Mouse (Mus musculus) kidney, embryonic 16.5 days (tissue): ENCODE measurements around the gene Tubg2. TPM values are rescaled to one million over a fixed set of nuclear protein-coding genes. Genes with fewer than 3 reads are reported as not detected.
"Not testable (repeated sequence)": the region's sequence is repeated elsewhere in the genome, so short reads cannot be mapped to it uniquely, and the experiment has no call there.

Experiments
- ATAC-seq: fragments of 200-750 bp; cut with Nextera tagmentation; 2 replicates; pipeline ENCODE4 v1.8.0; 2017; ENCODE audit warnings: moderate TSS enrichment; ENCODE audit not compliant: low FRiP score, low TSS enrichment
- H3K27ac ChIP-seq: fragments of 300-500 bp; sonication (generic); 2 replicates; pipeline ENCODE4 v1.5.1; 2014; ENCODE audit warnings: low read length
- H3K27me3 ChIP-seq: fragments of 300-500 bp; sonication (generic); 2 replicates; pipeline ENCODE4 v1.6.1; 2014; ENCODE audit warnings: low read length, control low read depth, mixed read lengths; ENCODE audit not compliant: insufficient read depth
- H3K36me3 ChIP-seq: fragments of 300-500 bp; sonication (generic); 2 replicates; pipeline ENCODE4 v1.6.1; 2014; ENCODE audit warnings: low read length, control low read depth, mixed read lengths; ENCODE audit not compliant: insufficient read depth
- H3K4me1 ChIP-seq: fragments of 300-500 bp; sonication (generic); 2 replicates; pipeline ENCODE4 v1.6.1; 2014; ENCODE audit warnings: low read length, control low read depth, mixed read lengths; ENCODE audit not compliant: insufficient read depth
- H3K4me2 ChIP-seq: fragments of 300-500 bp; sonication (generic); replicated peaks from 2 replicates; pipeline ENCODE4 v1.6.1; 2014; ENCODE audit warnings: low read depth, low read length
- H3K4me3 ChIP-seq: fragments of 300-500 bp; sonication (generic); 2 replicates; pipeline ENCODE4 v1.5.1; 2014; ENCODE audit warnings: mild to moderate bottlenecking, low read length
- H3K9ac ChIP-seq: fragments of 300-500 bp; sonication (generic); replicated peaks from 2 replicates; pipeline ENCODE4 v1.6.1; 2014; ENCODE audit warnings: low read length
- H3K9me3 ChIP-seq: fragments of 300-500 bp; sonication (generic); 2 replicates; pipeline ENCODE4 v1.6.1; 2016; ENCODE audit warnings: low read length, control low read depth
- WGBS: fragments of 180-500 bp; shearing (Covaris S2); extraction: QIAGEN DNeasy Blood & Tissue Kit; methylation state at CpG from one replicate; pipeline ENCODE4 v1.1.7; 2014; 5-methylcytosine and 5-hydroxymethylcytosine counted together
- polyA plus RNA-seq: library from polyadenylated mRNA; unstranded; fragments of >200 nt; fragmentation: Nextera tagmentation; extraction: Ambion mirVana; gene quantifications from 2 replicates; pipeline ENCODE4 v1.2.1, GENCODE M21; 2015

Gene Tubg2
- polyA plus RNA-seq, 1 experiment from 2014 or later = 4.2 TPM

DNA sequence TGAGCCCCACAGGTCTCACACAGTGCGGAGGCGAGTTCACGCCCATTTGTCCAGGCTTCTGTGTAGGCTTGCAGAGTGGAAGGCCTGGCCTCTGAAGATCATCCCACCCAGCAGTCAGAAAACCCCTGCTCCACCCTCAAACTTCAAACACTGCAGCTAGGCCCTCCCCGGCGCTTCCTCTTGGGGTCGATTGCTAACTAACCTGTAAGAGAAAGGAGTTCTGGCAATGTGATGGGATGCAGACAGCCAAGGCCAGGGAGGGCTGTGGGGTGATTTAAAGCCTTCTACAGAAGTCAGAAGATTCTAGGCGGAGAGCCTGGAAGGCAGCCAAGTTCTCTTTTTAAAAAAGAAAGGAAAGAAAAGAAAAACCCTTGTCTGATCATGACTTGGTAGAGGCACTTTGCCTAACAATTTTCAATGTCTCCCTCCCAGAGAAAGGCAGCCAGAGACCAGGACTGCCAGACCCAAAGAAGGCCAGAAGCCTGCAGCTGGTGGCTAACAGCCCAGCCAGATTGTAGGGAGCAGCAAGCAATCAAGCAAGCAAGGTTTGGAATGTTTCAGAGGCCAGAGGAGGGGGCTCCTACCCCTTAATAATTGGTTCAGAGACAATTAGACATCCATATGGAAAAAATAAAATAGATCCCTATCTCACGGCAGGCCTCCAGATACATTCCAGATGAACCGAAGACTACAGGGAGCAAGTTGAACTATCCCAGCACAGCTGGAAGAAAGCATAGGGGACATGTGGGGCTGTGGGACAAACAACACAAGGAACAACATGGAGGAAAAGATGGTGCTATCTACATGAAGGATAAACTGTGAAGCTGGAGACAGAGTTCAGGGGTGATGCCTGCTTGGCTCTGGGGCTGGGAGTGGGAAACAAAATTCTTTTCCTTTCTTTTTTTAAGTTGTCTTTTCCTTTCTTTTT, 6.3 kb upstream of the Tubg2 start:
- Histone ChIP-seq H3K4me1 (peaks cover 18% of the 10 kb centered on the region), H3K36me3 (no peaks in the 10 kb centered on the region), H3K9me3 (no peaks in the 10 kb centered on the region), H3K27ac (peak overlapping the region; percentile 87), H3K4me2 (no peak overlapping the region), H3K4me3 (no peak overlapping the region), H3K9ac (peak overlapping the region; percentile 48), H3K27me3 (no peaks in the 10 kb centered on the region)
- 17% methylated on average over 9 of the region's 9 CpGs for WGBS
- ATAC-seq = peak; percentile 83

DNA sequence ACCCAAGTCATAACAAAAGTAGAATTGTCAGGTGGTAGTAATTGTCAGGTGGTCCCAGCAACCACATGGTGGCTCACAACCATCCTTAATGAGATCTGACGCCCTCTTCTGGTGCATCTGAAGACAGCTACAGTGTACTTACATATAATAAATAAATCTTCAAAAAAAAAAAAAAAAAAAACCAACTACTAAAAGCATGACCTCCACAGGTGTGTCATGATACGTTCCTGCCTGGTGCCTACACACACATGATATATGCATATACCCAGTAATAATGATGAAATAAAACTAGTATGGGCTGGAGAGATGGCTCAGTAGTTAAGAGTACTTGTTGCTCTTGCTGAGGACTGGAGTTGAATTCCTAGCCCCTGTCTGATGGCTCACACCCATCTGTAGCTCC, 4.6 kb upstream of the Tubg2 start:
- Histone ChIP-seq H3K4me3 (no peak overlapping the region), H3K4me2 (no peak overlapping the region), H3K27ac (no peak overlapping the region), H3K4me1 (peaks cover 26% of the 10 kb centered on the region), H3K36me3 (no peaks in the 10 kb centered on the region), H3K9me3 (no peaks in the 10 kb centered on the region), H3K9ac (no peak overlapping the region), H3K27me3 (no peaks in the 10 kb centered on the region)
- WGBS = 79% methylated on average over 2 of the region's 2 CpGs
- ATAC-seq = no peak

DNA sequence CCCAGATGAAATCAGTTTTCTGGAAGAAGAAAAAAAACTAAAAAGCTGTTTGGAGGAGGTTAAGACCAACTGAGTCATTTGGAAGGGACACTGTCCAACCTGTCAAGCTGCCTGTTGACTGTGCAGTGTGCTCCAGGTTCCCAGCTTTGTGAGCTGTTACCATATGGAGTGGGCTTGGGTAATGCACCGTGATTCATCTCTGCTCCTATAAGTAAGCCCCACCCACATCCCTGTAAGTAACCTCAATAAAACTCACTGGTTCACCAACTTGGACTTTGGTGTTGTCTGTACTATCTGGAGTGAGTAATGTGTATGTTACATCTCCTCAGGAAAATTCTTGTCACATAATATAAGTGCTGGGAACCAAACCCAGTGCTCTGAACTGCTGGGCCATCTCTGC, 2.9 kb upstream of the Tubg2 start:
- no peak for ATAC-seq
- H3K4me2 ChIP-seq = no peak overlapping the region
- 64% methylated on average over 1 of the region's 1 CpGs for WGBS

DNA sequence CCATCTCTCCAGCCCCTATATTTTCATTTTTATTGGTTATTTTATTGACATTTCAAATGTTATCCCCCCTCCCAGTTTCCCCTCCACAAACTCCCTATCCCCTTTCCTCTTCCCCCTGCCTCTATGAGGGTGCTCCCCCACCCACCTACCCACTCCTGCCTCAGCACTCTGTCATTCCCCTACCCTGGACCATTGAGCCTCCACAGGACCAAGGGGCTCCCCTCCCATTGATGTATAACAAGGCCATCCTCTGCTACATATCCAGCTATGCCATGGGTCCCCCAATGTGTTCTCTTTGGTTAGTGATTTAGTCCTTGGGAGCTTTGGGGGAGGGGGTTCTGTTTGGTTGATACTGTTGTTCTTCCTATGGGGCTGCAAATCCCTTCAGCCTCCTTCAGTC, 1.1 kb upstream of the Tubg2 start:
- Histone ChIP-seq H3K27me3 (no peaks in the 10 kb centered on the region), H3K4me1 (peaks cover 14% of the 10 kb centered on the region), H3K9me3 (no peaks in the 10 kb centered on the region), H3K36me3 (no peaks in the 10 kb centered on the region), H3K4me3 (no peak overlapping the region), H3K27ac (no peak overlapping the region), H3K9ac (no peak overlapping the region), H3K4me2 (no peak overlapping the region)
- ATAC-seq = no peak

More for the DNA sequence above, 2.9 kb upstream of the Tubg2 start:
- H3K27ac ChIP-seq = no peak overlapping the region
- no peak overlapping the region for H3K4me3 ChIP-seq
- no peaks in the 10 kb centered on the region for H3K9me3 ChIP-seq
- no peaks in the 10 kb centered on the region for H3K36me3 ChIP-seq
- H3K9ac ChIP-seq = no peak overlapping the region
- no peaks in the 10 kb centered on the region for H3K27me3 ChIP-seq
- peaks cover 30% of the 10 kb centered on the region for H3K4me1 ChIP-seq

DNA sequence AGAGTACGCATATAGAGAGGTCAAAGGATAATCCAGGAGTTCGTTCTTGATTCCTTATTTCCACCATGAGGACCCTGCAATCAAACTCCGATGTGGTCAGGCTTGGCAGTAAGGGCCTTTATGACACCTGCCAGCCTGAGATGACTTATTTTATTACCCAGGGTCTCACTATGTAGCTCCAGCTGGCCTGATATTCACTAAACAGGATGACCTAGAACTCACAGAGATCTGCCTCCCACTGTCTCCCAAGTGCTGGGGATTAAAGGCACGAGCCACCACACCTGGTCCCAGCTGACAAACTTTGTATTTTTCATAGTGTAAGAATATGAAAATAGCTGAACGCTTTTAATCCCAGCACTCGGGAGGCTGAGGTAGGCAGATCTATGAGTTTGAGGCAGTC, 556 bp upstream of the Tubg2 start:
- ATAC-seq = no peak
- H3K4me1 ChIP-seq = peaks cover 12% of the 10 kb centered on the region
- H3K27me3 ChIP-seq = no peaks in the 10 kb centered on the region
- no peak overlapping the region for H3K4me3 ChIP-seq
- no peaks in the 10 kb centered on the region for H3K36me3 ChIP-seq
- H3K27ac ChIP-seq = no peak overlapping the region
- no peak overlapping the region for H3K9ac ChIP-seq
- H3K4me2 ChIP-seq = no peak overlapping the region
- 71% methylated on average over 6 of the region's 6 CpGs for WGBS
- no peaks in the 10 kb centered on the region for H3K9me3 ChIP-seq

DNA sequence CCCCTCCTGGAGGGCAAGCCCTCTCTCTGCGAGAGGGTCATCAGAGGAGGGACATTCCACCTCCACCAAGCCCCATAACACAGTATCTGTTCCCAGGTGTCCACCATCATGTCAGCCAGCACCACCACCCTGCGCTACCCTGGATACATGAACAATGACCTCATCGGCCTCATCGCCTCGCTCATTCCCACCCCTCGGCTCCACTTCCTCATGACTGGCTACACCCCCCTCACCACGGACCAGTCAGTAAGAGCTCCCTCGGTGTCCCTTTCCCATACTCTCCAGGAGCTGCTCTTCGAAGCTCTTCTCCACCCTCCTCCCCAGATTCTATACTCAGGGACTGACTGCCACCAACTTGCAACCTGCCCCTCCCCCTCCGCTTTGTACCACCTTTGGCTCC, 4.4 kb downstream of the Tubg2 start:
- H3K9me3 ChIP-seq, H3K27me3 ChIP-seq, H3K4me2 ChIP-seq, H3K27ac ChIP-seq, H3K4me3 ChIP-seq, ATAC-seq, H3K9ac ChIP-seq: not testable (repeated sequence)
- WGBS = 76% methylated on average over 9 of the region's 10 CpGs
- H3K36me3 ChIP-seq = peaks cover 23% of the 10 kb centered on the region
- H3K4me1 ChIP-seq = peaks cover 36% of the 10 kb centered on the region

DNA sequence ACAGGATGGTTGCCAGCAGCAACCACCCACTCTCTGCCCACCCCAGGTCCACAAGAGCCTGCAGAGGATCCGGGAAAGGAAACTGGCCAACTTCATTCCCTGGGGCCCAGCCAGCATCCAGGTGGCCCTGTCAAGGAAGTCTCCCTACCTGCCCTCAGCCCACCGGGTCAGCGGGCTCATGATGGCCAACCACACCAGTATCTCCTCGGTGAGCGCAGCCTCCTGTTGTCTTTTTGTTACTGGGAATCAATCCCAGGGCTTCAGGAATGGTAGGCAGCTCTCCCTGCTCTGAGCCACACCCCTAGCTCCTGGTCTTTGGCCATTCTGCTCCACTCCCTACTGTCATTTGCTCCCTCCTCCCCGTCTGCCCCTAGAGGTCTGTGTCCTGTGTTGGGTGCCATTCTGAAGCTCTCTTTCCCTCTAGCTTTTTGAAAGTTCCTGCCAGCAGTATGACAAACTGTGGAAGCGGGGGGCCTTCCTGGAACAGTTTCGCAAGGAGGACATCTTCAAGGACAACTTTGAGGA, 5.3 kb downstream of the Tubg2 start:
- not testable (repeated sequence) for H3K9ac ChIP-seq, H3K9me3 ChIP-seq, H3K27ac ChIP-seq, H3K27me3 ChIP-seq, ATAC-seq, H3K4me2 ChIP-seq, H3K4me3 ChIP-seq
- WGBS = 87% methylated on average over 5 of the region's 8 CpGs
- H3K36me3 ChIP-seq = peaks cover 26% of the 10 kb centered on the region
- peaks cover 38% of the 10 kb centered on the region for H3K4me1 ChIP-seq

DNA sequence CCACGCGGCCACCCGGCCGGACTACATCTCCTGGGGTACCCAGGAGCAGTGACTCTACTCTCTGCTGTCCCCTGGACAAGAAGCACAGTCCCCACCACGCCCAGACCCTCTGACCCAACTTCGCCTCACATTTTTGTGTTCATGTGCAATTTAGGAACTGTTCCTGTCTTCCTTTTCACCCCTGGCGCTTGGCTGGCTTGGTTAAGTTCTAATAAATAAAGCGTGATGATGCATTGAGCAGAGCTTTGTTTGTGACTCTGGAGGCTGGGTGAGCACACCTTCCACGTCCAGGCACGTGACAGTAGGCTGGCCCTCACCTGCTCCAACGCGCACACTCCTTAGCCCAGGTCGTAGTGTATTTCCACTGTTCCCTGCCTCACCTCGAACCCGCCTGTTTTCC, 5.8 kb downstream of the Tubg2 start:
- no peak for ATAC-seq
- peaks cover 31% of the 10 kb centered on the region for H3K36me3 ChIP-seq
- no peaks in the 10 kb centered on the region for H3K9me3 ChIP-seq
- no peak overlapping the region for H3K27ac ChIP-seq
- no peak overlapping the region for H3K4me2 ChIP-seq
- peaks cover 38% of the 10 kb centered on the region for H3K4me1 ChIP-seq
- no peak overlapping the region for H3K9ac ChIP-seq
- peaks cover 3% of the 10 kb centered on the region; the same call in 1 of the 2 replicates for H3K27me3 ChIP-seq
- WGBS = 88% methylated on average over 15 of the region's 15 CpGs
- no peak overlapping the region for H3K4me3 ChIP-seq

DNA sequence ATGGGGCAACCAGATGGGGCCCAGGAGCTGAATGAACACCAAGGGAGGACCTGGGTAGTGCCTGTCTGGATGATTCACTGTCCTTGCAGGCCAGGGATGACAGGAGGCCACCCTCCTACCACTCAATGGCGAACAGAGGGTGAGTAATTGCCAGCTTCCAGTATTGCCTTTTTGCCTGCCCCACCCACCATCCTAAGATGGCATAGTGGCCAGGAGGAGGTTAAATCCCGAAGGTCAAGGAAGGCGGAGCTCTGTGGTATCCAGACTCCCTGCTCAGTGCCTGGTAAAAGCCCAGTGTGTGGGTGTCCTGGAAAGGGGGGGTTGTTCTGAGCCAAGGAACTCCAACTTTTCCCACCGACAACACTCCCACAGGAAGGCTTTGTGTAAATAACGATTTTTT, 6.6 kb downstream of the Tubg2 start:
- no peak overlapping the region for H3K27ac ChIP-seq
- peaks cover 10% of the 10 kb centered on the region; the same call in 1 of the 2 replicates for H3K27me3 ChIP-seq
- H3K4me2 ChIP-seq = no peak overlapping the region
- H3K36me3 ChIP-seq = peaks cover 38% of the 10 kb centered on the region
- ATAC-seq = no peak
- WGBS = 60% methylated on average over 5 of the region's 5 CpGs
- H3K4me3 ChIP-seq = no peak overlapping the region
- peaks cover 39% of the 10 kb centered on the region for H3K4me1 ChIP-seq
- no peak overlapping the region for H3K9ac ChIP-seq
- no peaks in the 10 kb centered on the region for H3K9me3 ChIP-seq

DNA sequence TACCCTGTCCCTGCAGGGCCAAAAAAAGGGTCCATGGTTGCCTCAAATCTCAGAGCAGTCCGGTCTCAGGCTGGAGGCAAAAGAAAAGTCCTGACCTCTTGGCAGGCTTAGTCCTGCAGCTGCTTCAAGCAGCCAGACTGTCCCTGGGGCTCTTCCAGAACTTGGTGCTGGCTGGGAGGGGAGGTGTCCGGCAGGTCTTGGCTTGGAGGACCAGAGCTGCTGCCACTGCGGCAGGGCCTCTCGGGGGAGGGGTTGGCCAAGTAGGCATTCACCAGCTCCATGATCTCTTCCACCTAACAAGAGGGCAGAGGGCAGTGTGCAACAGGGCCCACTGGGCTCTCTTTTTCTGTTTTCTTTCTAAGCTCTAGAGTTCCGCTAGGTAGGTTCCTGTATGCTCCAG, 7.1 kb downstream of the Tubg2 start:
- Histone ChIP-seq H3K4me1 (peaks cover 42% of the 10 kb centered on the region), H3K36me3 (peaks cover 43% of the 10 kb centered on the region), H3K4me2 (no peak overlapping the region), H3K4me3 (no peak overlapping the region), H3K9me3 (no peaks in the 10 kb centered on the region), H3K9ac (no peak overlapping the region), H3K27me3 (peaks cover 14% of the 10 kb centered on the region; the same call in 1 of the 2 replicates), H3K27ac (no peak overlapping the region)
- ATAC-seq = no peak
- 59% methylated on average over 5 of the region's 5 CpGs for WGBS
